In the genomic region with DNA sequence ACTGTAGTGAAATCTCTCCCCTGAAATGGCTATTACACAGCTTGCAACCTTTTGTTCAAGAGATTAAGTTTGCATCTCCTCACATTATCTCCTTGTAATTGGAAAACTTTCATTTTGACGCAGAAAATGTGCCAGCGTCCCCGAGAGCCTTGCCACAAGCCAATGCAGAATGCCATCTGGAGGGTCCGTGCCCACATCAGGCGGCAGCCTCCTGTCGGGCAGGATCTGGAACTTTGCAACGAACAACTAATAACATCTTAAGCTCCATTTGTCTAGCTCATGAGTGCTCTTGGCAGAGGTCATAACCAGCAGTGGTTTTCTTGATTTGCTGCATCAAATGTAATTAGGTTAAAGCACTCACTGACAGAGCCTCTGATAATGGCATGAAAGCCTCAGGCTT, we compare ENCODE assay signal across 12 mouse cellular contexts.
DNase-seq lines count a peak whose midpoint lies in the region; ATAC-seq and TF ChIP-seq lines count a peak whose summit lies in the region.
"Had no signal": no experiment of that assay in that cellular context is flagged by ENCODE, and none has a peak within 500 bp of the region (broad histone marks: within the 10 kb centered on the region; RNA-seq: fewer than 3 reads in every experiment).

No protein-coding gene starts in this region.

- DNase-seq in cerebellum, adult 2 months, result peak; percentile 11 to 18
- no peak for DNase-seq in cerebellum, adult 11 months
- DNase-seq in hindbrain, embryonic 14.5 days (ENCODE audit: low spot score), result peak; percentile 47
- DNase-seq in hindbrain, embryonic 11.5 days (ENCODE audit: low spot score), result no peak
- peak; percentile 4 for DNase-seq in 3134 (ENCODE audit: extremely low read depth, insufficient read length, low spot score)
- DNase-seq in embryonic facial prominence, embryonic 14.5 days (ENCODE audit: low spot score), result peak; percentile 66
- DNase-seq in spleen, adult 18-20 months, result no peak
- DNase-seq: layer of hippocampus, adult 9-11 months had no signal

- TF ChIP-seq POLR2A in cerebellum, adult 2 months (IDR thresholded peaks at IDR 0.05; ENCODE audit: borderline replicate concordance, insufficient read depth, low read length), result no peak

- H3K27ac ChIP-seq in cerebellum, adult 2 months (ENCODE audit: insufficient read depth, low read length), result no peak overlapping the region
- H3K27ac ChIP-seq in hindbrain, embryonic 14.5 days, result no peak overlapping the region
- H3K27ac ChIP-seq in hindbrain, embryonic 11.5 days (ENCODE audit: low read depth, low read length), result no peak overlapping the region
- H3K27ac ChIP-seq in embryonic facial prominence, embryonic 14.5 days (replicated peaks; ENCODE audit: low read depth, low read length), result no peak overlapping the region
- H3K27ac ChIP-seq: intestine, embryonic 15.5 days; midbrain, embryonic 13.5 days had no signal

- TF ChIP-seq CTCF in cerebellum, adult 2 months (IDR thresholded peaks at IDR 0.05; ENCODE audit: borderline replicate concordance, insufficient read depth, low read depth, low read length), result no peak

- no peak overlapping the region for H3K9ac ChIP-seq in hindbrain, embryonic 14.5 days
- no peak overlapping the region for H3K9ac ChIP-seq in hindbrain, embryonic 11.5 days (ENCODE audit: low read depth, low read length)
- no peak overlapping the region for H3K9ac ChIP-seq in embryonic facial prominence, embryonic 14.5 days (ENCODE audit: low read depth, low read length)
- H3K9ac ChIP-seq: intestine, embryonic 15.5 days; midbrain, embryonic 13.5 days had no signal

- no peaks in the 10 kb centered on the region for H3K36me3 ChIP-seq in hindbrain, embryonic 14.5 days (replicated peaks; ENCODE audit: control insufficient read depth, insufficient read depth)
- no peaks in the 10 kb centered on the region for H3K36me3 ChIP-seq in hindbrain, embryonic 11.5 days (ENCODE audit: control insufficient read depth, insufficient read depth, low read length)
- no peaks in the 10 kb centered on the region for H3K36me3 ChIP-seq in embryonic facial prominence, embryonic 14.5 days (ENCODE audit: control insufficient read depth, insufficient read depth, low read length)
- H3K36me3 ChIP-seq: intestine, embryonic 15.5 days; midbrain, embryonic 13.5 days had no signal

- ATAC-seq in hindbrain, embryonic 14.5 days (ENCODE audit: low FRiP score), result peak; percentile 79; the same call in 1 of the 2 replicates
- no peak for ATAC-seq in hindbrain, embryonic 11.5 days (ENCODE audit: low FRiP score)
- ATAC-seq in embryonic facial prominence, embryonic 14.5 days (ENCODE audit: low read depth), result peak; percentile 47; the same call in 1 of the 2 replicates
- no peak for ATAC-seq in erythroid progenitor cell, adult 5-6 weeks (replicated peaks; ENCODE audit: low FRiP score, poor library complexity, severe bottlenecking)
- ATAC-seq: intestine, embryonic 15.5 days; midbrain, embryonic 13.5 days; Patski had no signal

- H3K27me3 ChIP-seq in cerebellum, adult 2 months (ENCODE audit: control insufficient read depth, insufficient read depth, low read length), result no peaks in the 10 kb centered on the region
- no peaks in the 10 kb centered on the region for H3K27me3 ChIP-seq in hindbrain, embryonic 14.5 days (ENCODE audit: control insufficient read depth, insufficient read depth, low read length)
- H3K27me3 ChIP-seq in hindbrain, embryonic 11.5 days (ENCODE audit: control insufficient read depth, insufficient read depth, low read length), result no peaks in the 10 kb centered on the region
- H3K27me3 ChIP-seq in embryonic facial prominence, embryonic 14.5 days (replicated peaks; ENCODE audit: control insufficient read depth, insufficient read depth, low read length), result no peaks in the 10 kb centered on the region; the same call in 1 of the 2 replicates
- H3K27me3 ChIP-seq: intestine, embryonic 15.5 days; midbrain, embryonic 13.5 days had no signal

- H3K9me3 ChIP-seq in hindbrain, embryonic 14.5 days (ENCODE audit: control insufficient read depth, low read length), result no peaks in the 10 kb centered on the region
- H3K9me3 ChIP-seq in hindbrain, embryonic 11.5 days (ENCODE audit: control insufficient read depth, low read length), result no peaks in the 10 kb centered on the region
- H3K9me3 ChIP-seq in embryonic facial prominence, embryonic 14.5 days (ENCODE audit: control insufficient read depth, low read length), result no peaks in the 10 kb centered on the region
- H3K9me3 ChIP-seq: intestine, embryonic 15.5 days; midbrain, embryonic 13.5 days had no signal

- WGBS in cerebellum, adult 2 months, result 25% methylated on average over 7 of the region's 7 CpGs
- 42% methylated on average over 7 of the region's 7 CpGs for WGBS in hindbrain, embryonic 14.5 days
- WGBS in hindbrain, embryonic 11.5 days, result 75% methylated on average over 7 of the region's 7 CpGs
- 31% methylated on average over 7 of the region's 7 CpGs for WGBS in embryonic facial prominence, embryonic 14.5 days

- no peaks in the 10 kb centered on the region; the same call in 1 of the 2 replicates for H3K4me1 ChIP-seq in cerebellum, adult 2 months (ENCODE audit: control insufficient read depth, insufficient read depth, low read length)
- peaks cover 15% of the 10 kb centered on the region for H3K4me1 ChIP-seq in hindbrain, embryonic 14.5 days (replicated peaks; ENCODE audit: control insufficient read depth, insufficient read depth, low read length)
- H3K4me1 ChIP-seq in hindbrain, embryonic 11.5 days (replicated peaks; ENCODE audit: control insufficient read depth, insufficient read depth, low read length), result no peaks in the 10 kb centered on the region
- H3K4me1 ChIP-seq in embryonic facial prominence, embryonic 14.5 days (ENCODE audit: control insufficient read depth, insufficient read depth, low read length), result peaks cover 25% of the 10 kb centered on the region; the same call in 1 of the 2 replicates

- H3K4me2 ChIP-seq in hindbrain, embryonic 14.5 days (replicated peaks), result no peak overlapping the region
- no peak overlapping the region for H3K4me2 ChIP-seq in hindbrain, embryonic 11.5 days (replicated peaks; ENCODE audit: low read depth, low read length)
- H3K4me2 ChIP-seq in embryonic facial prominence, embryonic 14.5 days (ENCODE audit: low read depth, low read length), result no peak overlapping the region
- H3K4me2 ChIP-seq: intestine, embryonic 15.5 days; midbrain, embryonic 13.5 days had no signal

- no peak overlapping the region for H3K4me3 ChIP-seq in cerebellum, adult 2 months (replicated peaks; ENCODE audit: insufficient read depth, low read depth, low read length)
- no peak overlapping the region for H3K4me3 ChIP-seq in hindbrain, embryonic 14.5 days (replicated peaks; ENCODE audit: low read length)
- H3K4me3 ChIP-seq in hindbrain, embryonic 11.5 days (ENCODE audit: low read depth, low read length), result no peak overlapping the region
- no peak overlapping the region for H3K4me3 ChIP-seq in embryonic facial prominence, embryonic 14.5 days (ENCODE audit: low read depth, low read length)
- H3K4me3 ChIP-seq: intestine, embryonic 15.5 days; midbrain, embryonic 13.5 days had no signal

Comparison
In these comparisons a context has a peak if more than half of its experiments do, and no peak if none do; other contexts are left out.
1. DNase-seq: peak in cerebellum, adult 2 months (2 of 2), hindbrain, embryonic 14.5 days (single experiment), 3134 (single experiment) and embryonic facial prominence, embryonic 14.5 days (single experiment); none in cerebellum, adult 11 months (single experiment), hindbrain, embryonic 11.5 days (single experiment) and spleen, adult 18-20 months (0 of 2).
2. ATAC-seq: peak in hindbrain, embryonic 14.5 days (single experiment) and embryonic facial prominence, embryonic 14.5 days (single experiment); none in hindbrain, embryonic 11.5 days (single experiment) and erythroid progenitor cell, adult 5-6 weeks (single experiment).